Mouse (Mus musculus): Measurements from ENCODE around the gene Arl16. TPM values are rescaled to one million over a fixed set of nuclear protein-coding genes. Genes with fewer than 3 reads are reported as not detected.

The Arl16 gene
- polyA plus RNA-seq, 1 experiment from 2014 or later = 64.2 TPM

GRCm38 (mm10) chr11:120458847-120459597, 8.4 kb downstream of the Arl16 start:
- H3K36me3 ChIP-seq = peaks cover 48% of the 10 kb centered on the region
- H3K9ac ChIP-seq = peak overlapping the region; percentile 96
- H3K4me1 ChIP-seq = peaks cover 16% of the 10 kb centered on the region
- no peaks in the 10 kb centered on the region for H3K27me3 ChIP-seq
- no peak overlapping the region for H3K27ac ChIP-seq
- no peak for ATAC-seq (ENCODE audit: insufficient number of reproducible peaks, insufficient read depth, low FRiP score, low TSS enrichment)
- no peaks in the 10 kb centered on the region for H3K9me3 ChIP-seq
- H3K4me2 ChIP-seq (replicated peaks) = peak overlapping the region; percentile 78
- peak overlapping the region; percentile 95 for H3K4me3 ChIP-seq
- 60% methylated on average over 6 of the region's 6 CpGs for WGBS

- Histone ChIP-seq H3K9ac (peak within 1 kb of the TSS; percentile 96), H3K27ac (peak within 1 kb of the TSS; percentile 82), H3K4me1 (peaks cover 16% of the 10 kb centered on the region), H3K9me3 (no peaks in the 10 kb centered on the region), H3K4me2 (replicated peaks) (peak within 1 kb of the TSS; percentile 78), H3K36me3 (peaks cover 38% of the 10 kb centered on the region), H3K4me3 (peak within 1 kb of the TSS; percentile 95), H3K27me3 (no peaks in the 10 kb centered on the region)
- ATAC-seq (ENCODE audit: insufficient number of reproducible peaks, insufficient read depth, low FRiP score, low TSS enrichment) = peak; percentile 79
- 5% methylated on average over 62 of the region's 62 CpGs for WGBS
These were observed 9.3 kb downstream of the Arl16 start, which contains the start of the genes Oxld1 and Ccdc137 for GRCm38 (mm10) chr11:120457772-120458751. Gene Oxld1 (minus strand): TSS chr11:120458068. Gene Ccdc137 (plus strand): TSS chr11:120458115.

GRCm38 (mm10) chr11:120457370-120457769, 10.0 kb downstream of the Arl16 start:
- peaks cover 16% of the 10 kb centered on the region for H3K4me1 ChIP-seq

GRCm38 (mm10) chr11:120455413-120455812, 12.0 kb downstream of the Arl16 start:
- Histone ChIP-seq H3K27ac (no peak overlapping the region), H3K9ac (no peak overlapping the region), H3K4me1 (peaks cover 16% of the 10 kb centered on the region), H3K9me3 (no peaks in the 10 kb centered on the region), H3K4me2 (replicated peaks) (no peak overlapping the region), H3K4me3 (no peak overlapping the region), H3K27me3 (no peaks in the 10 kb centered on the region), H3K36me3 (peaks cover 14% of the 10 kb centered on the region)
- WGBS = 91% methylated on average over 7 of the region's 7 CpGs
- no peak for ATAC-seq (ENCODE audit: insufficient number of reproducible peaks, insufficient read depth, low FRiP score, low TSS enrichment)

More at GRCm38 (mm10) chr11:120457370-120457769, 10.0 kb downstream of the Arl16 start:
- 31% methylated on average over 14 of the region's 14 CpGs for WGBS
- Histone ChIP-seq H3K9me3 (no peaks in the 10 kb centered on the region), H3K4me2 (replicated peaks) (peak overlapping the region; percentile 78), H3K9ac (peak overlapping the region; percentile 96), H3K27ac (peak overlapping the region; percentile 82), H3K36me3 (peaks cover 32% of the 10 kb centered on the region), H3K27me3 (no peaks in the 10 kb centered on the region), H3K4me3 (peak overlapping the region; percentile 95)
- ATAC-seq (ENCODE audit: insufficient number of reproducible peaks, insufficient read depth, low FRiP score, low TSS enrichment) = 0 out of 2 replicates have a peak, but pooled peaks have one; percentile 6

DNA sequence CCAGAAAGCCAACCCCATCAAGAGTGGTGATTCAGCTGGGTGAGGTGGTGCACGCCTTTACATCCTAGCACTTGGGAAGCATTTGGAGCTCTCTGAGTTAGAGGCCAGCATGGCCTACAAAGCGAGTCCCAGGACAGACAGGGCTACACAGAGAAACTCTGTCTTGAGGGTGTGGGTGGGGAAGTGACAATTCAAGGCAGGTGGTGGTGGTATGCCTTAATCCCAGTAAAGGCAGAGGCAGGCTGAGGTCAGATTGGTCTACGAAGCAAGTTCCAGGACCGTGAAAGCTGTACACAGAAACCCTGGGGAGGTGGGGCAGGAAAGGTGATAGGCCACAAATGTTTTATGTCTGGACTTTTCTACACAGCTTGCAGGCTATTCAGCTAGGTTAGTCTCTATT, 12.4 kb downstream of the Arl16 start:
- ATAC-seq (ENCODE audit: insufficient number of reproducible peaks, insufficient read depth, low FRiP score, low TSS enrichment) = no peak
- Histone ChIP-seq H3K27ac (no peak overlapping the region), H3K9me3 (no peaks in the 10 kb centered on the region), H3K27me3 (no peaks in the 10 kb centered on the region), H3K4me1 (peaks cover 16% of the 10 kb centered on the region), H3K4me2 (replicated peaks) (no peak overlapping the region), H3K36me3 (peaks cover 11% of the 10 kb centered on the region), H3K9ac (no peak overlapping the region), H3K4me3 (no peak overlapping the region)
- 87% methylated on average over 4 of the region's 4 CpGs for WGBS

GRCm38 (mm10) chr11:120453306-120453705, 14.1 kb downstream of the Arl16 start, which contains the start of gene Pde6g:
Gene Pde6g (minus strand): TSS chr11:120453500.
- Histone ChIP-seq H3K4me3 (no peak within 1 kb of the TSS), H3K4me1 (peaks cover 5% of the 10 kb centered on the region; the same call in 1 of the 2 replicates), H3K4me2 (replicated peaks) (no peak within 1 kb of the TSS), H3K27me3 (no peaks in the 10 kb centered on the region), H3K36me3 (0 out of 2 replicates have a peak, but pooled peaks cover 4% of the 10 kb centered on the region), H3K9me3 (no peaks in the 10 kb centered on the region), H3K27ac (no peak within 1 kb of the TSS), H3K9ac (no peak within 1 kb of the TSS)
- 82% methylated on average over 4 of the region's 4 CpGs for WGBS
- no peak for ATAC-seq (ENCODE audit: insufficient number of reproducible peaks, insufficient read depth, low FRiP score, low TSS enrichment)

GRCm38 (mm10) chr11:120452246-120452645, 15.2 kb downstream of the Arl16 start:
- 71% methylated on average over 3 of the region's 3 CpGs for WGBS
- Histone ChIP-seq H3K27ac (no peak overlapping the region), H3K36me3 (0 out of 2 replicates have a peak, but pooled peaks cover 4% of the 10 kb centered on the region), H3K4me3 (no peak overlapping the region), H3K9ac (no peak overlapping the region), H3K4me2 (replicated peaks) (no peak overlapping the region), H3K4me1 (peaks cover 5% of the 10 kb centered on the region; the same call in 1 of the 2 replicates), H3K27me3 (no peaks in the 10 kb centered on the region), H3K9me3 (no peaks in the 10 kb centered on the region)
- ATAC-seq (ENCODE audit: insufficient number of reproducible peaks, insufficient read depth, low FRiP score, low TSS enrichment) = no peak

GRCm38 (mm10) chr11:120447179-120447578, 20.2 kb downstream of the Arl16 start:
- ATAC-seq (ENCODE audit: insufficient number of reproducible peaks, insufficient read depth, low FRiP score, low TSS enrichment) = peak; percentile 28; the same call in 1 of the 2 replicates
- H3K4me2 ChIP-seq (replicated peaks) = no peak overlapping the region
- WGBS = 67% methylated on average over 7 of the region's 7 CpGs
- H3K4me3 ChIP-seq = no peak overlapping the region
- no peak overlapping the region for H3K27ac ChIP-seq
- no peaks in the 10 kb centered on the region for H3K9me3 ChIP-seq
- no peaks in the 10 kb centered on the region for H3K36me3 ChIP-seq
- H3K9ac ChIP-seq = no peak overlapping the region
- H3K4me1 ChIP-seq = no peaks in the 10 kb centered on the region
- no peaks in the 10 kb centered on the region for H3K27me3 ChIP-seq

DNA sequence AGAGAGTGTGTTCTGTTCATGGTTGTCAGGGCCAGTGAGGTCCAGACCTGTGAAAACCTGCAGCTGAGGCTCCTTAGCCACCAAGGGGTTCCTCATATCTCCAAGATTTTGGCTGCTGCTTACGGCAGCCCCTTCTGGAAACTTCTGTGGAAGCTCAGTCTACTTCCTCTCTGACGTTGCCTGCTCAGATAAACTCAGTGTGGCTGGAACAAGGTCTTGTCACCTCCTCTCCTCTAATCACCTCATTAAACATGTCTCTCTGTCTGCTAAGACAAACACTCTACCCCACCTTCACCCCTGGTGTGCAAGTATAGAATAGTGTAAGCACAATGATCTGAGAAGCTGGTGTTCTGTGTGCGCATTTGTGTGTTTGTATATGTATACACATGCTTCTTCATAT, 21.9 kb downstream of the Arl16 start:
- Histone ChIP-seq H3K4me1 (no peaks in the 10 kb centered on the region), H3K9ac (no peak overlapping the region), H3K27me3 (no peaks in the 10 kb centered on the region), H3K9me3 (no peaks in the 10 kb centered on the region), H3K4me2 (replicated peaks) (no peak overlapping the region), H3K4me3 (no peak overlapping the region), H3K27ac (no peak overlapping the region), H3K36me3 (no peaks in the 10 kb centered on the region)
- ATAC-seq (ENCODE audit: insufficient number of reproducible peaks, insufficient read depth, low FRiP score, low TSS enrichment) = no peak
- WGBS = 75% methylated on average over 3 of the region's 3 CpGs

- no peak overlapping the region for H3K9ac ChIP-seq
- no peak overlapping the region for H3K27ac ChIP-seq
- no peaks in the 10 kb centered on the region for H3K9me3 ChIP-seq
- H3K4me3 ChIP-seq = no peak overlapping the region
- no peak for ATAC-seq (ENCODE audit: insufficient number of reproducible peaks, insufficient read depth, low FRiP score, low TSS enrichment)
- H3K4me2 ChIP-seq (replicated peaks) = no peak overlapping the region
- 64% methylated on average over 6 of the region's 6 CpGs for WGBS
- H3K27me3 ChIP-seq = no peaks in the 10 kb centered on the region
- no peaks in the 10 kb centered on the region for H3K36me3 ChIP-seq
- no peaks in the 10 kb centered on the region for H3K4me1 ChIP-seq
These were observed 23.3 kb downstream of the Arl16 start for GRCm38 (mm10) chr11:120444106-120444505.

DNA sequence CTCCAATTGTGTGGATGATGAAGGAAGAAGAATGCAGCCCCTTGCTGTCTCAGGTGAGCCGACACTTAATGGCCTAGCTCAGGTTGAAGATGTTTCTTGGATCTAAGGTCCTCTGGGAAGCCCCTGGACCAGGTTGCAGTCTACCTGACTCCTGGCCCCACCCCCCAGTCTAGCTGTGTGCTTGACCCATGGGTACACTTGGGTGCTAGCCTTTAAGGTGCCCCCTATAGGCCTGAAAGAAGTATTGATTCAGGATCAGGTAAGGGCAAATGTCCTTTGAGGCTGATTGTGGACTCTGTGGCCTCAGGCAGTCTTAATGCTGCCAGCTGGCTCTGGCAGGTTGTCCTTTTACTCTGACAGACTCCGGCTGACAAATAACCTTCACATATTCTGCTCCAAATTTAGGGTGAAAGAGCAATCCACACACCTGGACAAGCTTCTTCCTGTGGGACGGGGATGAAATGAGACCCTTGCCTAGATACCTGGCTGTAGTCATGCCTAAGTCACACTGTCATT, 24.6 kb downstream of the Arl16 start:
- WGBS = 78% methylated on average over 3 of the region's 3 CpGs
- no peak overlapping the region for H3K4me2 ChIP-seq (replicated peaks)
- no peak for ATAC-seq (ENCODE audit: insufficient number of reproducible peaks, insufficient read depth, low FRiP score, low TSS enrichment)

More for the DNA sequence above, 24.6 kb downstream of the Arl16 start:
- Histone ChIP-seq H3K4me3 (no peak overlapping the region), H3K27ac (no peak overlapping the region), H3K9ac (no peak overlapping the region), H3K9me3 (no peaks in the 10 kb centered on the region), H3K4me1 (no peaks in the 10 kb centered on the region), H3K27me3 (no peaks in the 10 kb centered on the region), H3K36me3 (no peaks in the 10 kb centered on the region)
